Mouse (Mus musculus): ENCODE measurements around the gene Stk26. TPM values are rescaled to one million over a fixed set of nuclear protein-coding genes. Genes with fewer than 3 reads are reported as not detected.

The Stk26 gene
- total RNA-seq, 2 experiments from 2014 or later: 6.8 to 7.0 TPM

GRCm38 (mm10) chrX:50926893-50927545 is 86.2 kb downstream of the Stk26 start:
- DNase-seq: no peak

DNA sequence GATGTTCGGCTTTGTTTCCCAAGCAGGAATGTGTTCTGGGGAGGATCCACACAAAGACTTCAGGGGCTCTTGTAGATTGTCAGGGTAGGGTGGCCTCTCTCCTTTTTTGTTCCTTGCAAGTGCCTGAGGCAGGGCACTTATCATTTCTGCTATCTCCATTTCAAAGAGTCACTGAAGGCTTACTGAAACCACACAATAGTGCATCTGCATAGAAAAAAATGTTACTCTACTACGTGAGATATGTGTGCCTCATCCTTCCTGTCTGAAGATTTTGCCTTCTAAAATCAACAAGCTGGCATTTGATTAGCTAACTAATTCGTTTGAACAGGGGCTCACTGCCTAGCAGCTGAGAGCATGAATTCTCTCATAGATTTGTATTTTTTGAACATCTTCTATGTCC is 89.5 kb downstream of the Stk26 start:
- no peak for DNase-seq

- DNase-seq: no peak
Measured at GRCm38 (mm10) chrX:50937117-50937516, 96.3 kb downstream of the Stk26 start.

DNA sequence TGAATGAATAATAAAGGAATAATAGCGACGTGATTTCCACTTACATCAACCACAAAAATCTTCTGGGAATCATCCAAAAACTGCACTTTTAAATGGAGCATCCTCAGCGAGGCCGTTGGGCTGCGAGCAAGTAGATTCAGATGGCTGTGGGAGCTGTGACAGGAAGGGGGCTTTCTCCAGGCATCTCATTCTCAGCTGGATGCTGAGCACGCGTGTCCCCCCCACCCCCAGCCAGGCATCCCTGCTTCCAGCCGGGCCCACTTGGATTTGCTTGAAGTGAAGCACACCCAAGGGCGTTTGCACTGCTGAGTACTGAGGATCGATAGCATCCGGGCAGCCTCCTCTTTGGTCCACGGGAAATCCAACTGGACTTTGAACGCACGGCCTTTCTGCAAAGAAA is 101.8 kb downstream of the Stk26 start, which contains the start of gene Frmd7:
Gene Frmd7 (minus strand): TSS at position 101 of the 400 bp plus-strand sequence.
- no peak for DNase-seq

Other genes starting within 250 kb of the Stk26 start
- 1 to 10 TPM; 2.3 to 2.8 TPM for gene Frmd7, start 101.7 kb downstream of the Stk26 start, total RNA-seq (2021)
- 10 to 100 TPM; 26.1 to 28.6 TPM for gene Rap2c, start 177.0 kb downstream of the Stk26 start, total RNA-seq (2021)